Mouse (Mus musculus) myocyte (in vitro differentiated cells): ENCODE data around the gene Gm9837. TPM values are rescaled to one million over a fixed set of nuclear protein-coding genes. Genes with fewer than 3 reads are reported as not detected.

ENCODE experiments used
- H3K27me3 ChIP-seq: one replicate; pipeline ENCODE4 v1.6.1; 2011; ENCODE audit not compliant: control insufficient read depth, insufficient read depth, insufficient read length
- H3K36me3 ChIP-seq: one replicate; pipeline ENCODE4 v1.6.1; 2011; ENCODE audit not compliant: control insufficient read depth, insufficient read depth
- H3K4me2 ChIP-seq: one replicate; pipeline ENCODE4 v1.6.1; 2011; ENCODE audit warnings: low read depth, control low read depth
- H3K4me3 ChIP-seq: one replicate; pipeline ENCODE4 v1.5.1; 2011; ENCODE audit warnings: mild to moderate bottlenecking, control low read depth, moderate library complexity
- H3K79me2 ChIP-seq: one replicate; pipeline ENCODE4 v1.6.1; 2011; ENCODE audit not compliant: control insufficient read depth, insufficient read depth
- H3ac ChIP-seq: one replicate; pipeline ENCODE4 v1.6.1; 2011; ENCODE audit not compliant: control insufficient read depth, insufficient read length
- CEBPB ChIP-seq: IDR thresholded peaks from 2 replicates; pipeline ENCODE4 v1.6.1; 2011; ENCODE audit warnings: mild to moderate bottlenecking, moderate library complexity; ENCODE audit not compliant: poor library complexity, insufficient read depth, severe bottlenecking
- E2F4 ChIP-seq: IDR thresholded peaks from one replicate; pipeline ENCODE4 v1.6.1; 2011; ENCODE audit warnings: mild to moderate bottlenecking, control low read depth, moderate library complexity; ENCODE audit not compliant: insufficient read depth
- MAX ChIP-seq: IDR thresholded peaks from one replicate; pipeline ENCODE4 v1.6.1; 2011; ENCODE audit warnings: low read depth, mild to moderate bottlenecking, control low read depth
- MYOD1 ChIP-seq, 3 experiments: IDR thresholded peaks; one replicate each; pipeline ENCODE4 v1.6.1; 2011; ENCODE audit warnings: control low read depth in 2 of 3, low read depth in 2 of 3, mild to moderate bottlenecking in 2 of 3, moderate library complexity in 1 of 3; ENCODE audit not compliant: insufficient read length in 2 of 3, control insufficient read depth in 1 of 3
- MYOG ChIP-seq, 3 experiments: IDR thresholded peaks; one replicate each; pipeline ENCODE4 v1.6.1; 2011; ENCODE audit warnings: control low read depth in 2 of 3, low read depth in 2 of 3, mild to moderate bottlenecking in 2 of 3; ENCODE audit not compliant: insufficient read length in 2 of 3, control insufficient read depth in 1 of 3, insufficient read depth in 1 of 3
- POLR2A ChIP-seq: IDR thresholded peaks from one replicate; pipeline ENCODE4 v1.6.1; 2011; ENCODE audit warnings: low read depth, mild to moderate bottlenecking, control low read depth, moderate library complexity; ENCODE audit not compliant: insufficient read length
- POLR2AphosphoS2 ChIP-seq: IDR thresholded peaks from one replicate; pipeline ENCODE4 v1.6.1; 2011; ENCODE audit warnings: low read depth, control low read depth; ENCODE audit not compliant: insufficient read length
- REST ChIP-seq: IDR thresholded peaks from one replicate; pipeline ENCODE4 v1.6.1; 2011; ENCODE audit warnings: mild to moderate bottlenecking, control low read depth, moderate library complexity; ENCODE audit not compliant: insufficient read depth, insufficient read length
- SRF ChIP-seq: IDR thresholded peaks from one replicate; pipeline ENCODE4 v1.6.1; 2011; ENCODE audit warnings: low read depth; ENCODE audit not compliant: control insufficient read depth, insufficient read length
- TCF12 ChIP-seq: IDR thresholded peaks from one replicate; pipeline ENCODE4 v1.6.1; 2011; ENCODE audit warnings: mild to moderate bottlenecking, control low read depth; ENCODE audit not compliant: poor library complexity, insufficient read depth, severe bottlenecking
- TCF3 ChIP-seq: IDR thresholded peaks from one replicate; pipeline ENCODE4 v1.6.1; 2011; ENCODE audit warnings: low read depth, control low read depth; ENCODE audit not compliant: insufficient read length
- USF1 ChIP-seq: IDR thresholded peaks from one replicate; pipeline ENCODE4 v1.6.1; 2011; ENCODE audit warnings: low read depth, mild to moderate bottlenecking, control low read depth, moderate library complexity
- polyA plus RNA-seq: library from polyadenylated mRNA; unstranded; fragments of >200 nt; fragmentation: generic; extraction: Trizol; gene quantifications from one replicate; pipeline ENCODE4 v1.2.1, GENCODE M21; 2012; ENCODE audit warnings: missing spikeins

Gene Gm9837
- polyA plus RNA-seq, 1 experiment: not detected

- H3K4me2 ChIP-seq: no peak overlapping the region
- H3K36me3 ChIP-seq: no peaks in the 10 kb centered on the region
- H3K4me3 ChIP-seq: no peak overlapping the region
- no peaks in the 10 kb centered on the region for H3K27me3 ChIP-seq
- H3ac ChIP-seq: no peak overlapping the region
- no peak for TF ChIP-seq MYOD1 (IDR thresholded peaks at IDR 0.05; ENCODE audit: control insufficient read depth in 1 of 3, insufficient read length in 2 of 3, low read depth in 2 of 3)
- TF ChIP-seq E2F4: no peak
- TF ChIP-seq TCF12: no peak
- H3K79me2 ChIP-seq: no peaks in the 10 kb centered on the region
These were observed 10.9 kb upstream of the Gm9837 start for GRCm38 (mm10) chr11:53481088-53481730.

- H3K36me3 ChIP-seq: no peaks in the 10 kb centered on the region
- no peak within 1 kb of the TSS for H3K4me3 ChIP-seq
- no peak within 1 kb of the TSS for H3ac ChIP-seq
- peaks cover under 1% of the 10 kb centered on the region for H3K27me3 ChIP-seq
- TF ChIP-seq TCF12 (no peak), E2F4 (no peak), TCF3 (no peak), POLR2A (no peak), SRF (no peak), MYOG (IDR thresholded peaks at IDR 0.05; ENCODE audit: control insufficient read depth in 1 of 3, insufficient read depth in 1 of 3, insufficient read length in 2 of 3, low read depth in 2 of 3) (no peak), USF1 (no peak), POLR2AphosphoS2 (no peak), MYOD1 (IDR thresholded peaks at IDR 0.05; ENCODE audit: control insufficient read depth in 1 of 3, insufficient read length in 2 of 3, low read depth in 2 of 3) (no peak), CEBPB (no peak), MAX (no peak), REST (no peak)
- H3K79me2 ChIP-seq: no peaks in the 10 kb centered on the region
- H3K4me2 ChIP-seq: no peak within 1 kb of the TSS
These were observed 9.6 kb upstream of the Gm9837 start, which contains the start of the genes Gm9945 and Sowaha for GRCm38 (mm10) chr11:53479783-53480301. Gene Gm9945 (plus strand): TSS chr11:53480166. Gene Sowaha (minus strand): TSS chr11:53480274.

GRCm38 (mm10) chr11:53479171-53479782 lies 9.0 kb upstream of the Gm9837 start:
- H3ac ChIP-seq: no peak overlapping the region
- H3K4me2 ChIP-seq: no peak overlapping the region
- H3K27me3 ChIP-seq: peaks cover 6% of the 10 kb centered on the region
- no peaks in the 10 kb centered on the region for H3K79me2 ChIP-seq
- H3K36me3 ChIP-seq: no peaks in the 10 kb centered on the region
- no peak overlapping the region for H3K4me3 ChIP-seq
- TF ChIP-seq TCF3 (no peak), TCF12 (no peak), MYOD1 (IDR thresholded peaks at IDR 0.05; ENCODE audit: control insufficient read depth in 1 of 3, insufficient read length in 2 of 3, low read depth in 2 of 3) (no peak), POLR2A (no peak), SRF (no peak), REST (no peak), POLR2AphosphoS2 (no peak), CEBPB (no peak), E2F4 (no peak), MAX (no peak), USF1 (no peak), MYOG (IDR thresholded peaks at IDR 0.05; ENCODE audit: control insufficient read depth in 1 of 3, insufficient read depth in 1 of 3, insufficient read length in 2 of 3, low read depth in 2 of 3) (no peak)

GRCm38 (mm10) chr11:53478383-53479170 lies 8.3 kb upstream of the Gm9837 start:
- H3K79me2 ChIP-seq: no peaks in the 10 kb centered on the region
- H3K4me3 ChIP-seq: no peak overlapping the region
- H3ac ChIP-seq: no peak overlapping the region
- peaks cover 12% of the 10 kb centered on the region for H3K27me3 ChIP-seq
- no peaks in the 10 kb centered on the region for H3K36me3 ChIP-seq
- TF ChIP-seq SRF (no peak), TCF12 (no peak), TCF3 (no peak), REST (no peak), CEBPB (no peak), MYOD1 (IDR thresholded peaks at IDR 0.05; ENCODE audit: control insufficient read depth in 1 of 3, insufficient read length in 2 of 3, low read depth in 2 of 3) (no peak), POLR2A (no peak), POLR2AphosphoS2 (no peak), MYOG (IDR thresholded peaks at IDR 0.05; ENCODE audit: control insufficient read depth in 1 of 3, insufficient read depth in 1 of 3, insufficient read length in 2 of 3, low read depth in 2 of 3) (no peak), MAX (no peak), E2F4 (no peak), USF1 (no peak)
- H3K4me2 ChIP-seq: no peak overlapping the region
